Mouse (Mus musculus): Measurements from ENCODE around the gene Sstr3.

DNA sequence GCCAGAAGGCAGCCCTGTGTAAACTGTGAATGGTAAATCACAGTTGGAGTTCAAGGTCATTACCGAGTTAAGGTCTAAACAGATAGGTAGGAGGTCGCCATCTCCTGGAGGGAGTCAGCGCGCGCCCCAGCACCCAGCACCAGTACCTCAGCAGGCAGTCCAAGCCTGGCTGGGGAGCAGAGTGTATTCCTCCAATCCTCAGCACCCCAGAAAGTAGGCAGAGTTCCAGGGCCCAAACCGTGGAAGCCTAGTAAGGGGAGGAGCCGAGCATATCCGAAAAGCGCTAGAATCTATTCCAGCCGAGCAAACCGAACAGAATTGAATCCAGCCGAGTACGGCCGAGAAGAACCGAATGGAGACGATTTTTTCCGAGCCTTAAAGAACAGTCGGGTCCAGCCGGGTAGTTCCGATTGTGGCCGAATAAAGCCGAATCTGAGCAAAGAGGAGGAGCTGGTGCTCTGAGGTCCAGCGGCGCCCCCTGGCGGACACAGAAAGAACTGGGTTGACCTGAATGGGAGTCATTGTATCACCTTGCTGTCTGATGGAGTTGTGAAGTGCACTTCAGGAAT, 12.5 kb downstream of the Sstr3 start:
- TF ChIP-seq CTCF (IDR thresholded peaks at IDR 0.05; ENCODE audit: low read depth) (peak; percentile 95), EP300 (optimal IDR thresholded peaks at IDR 0.05) (no peak)
